Mouse (Mus musculus) C2C12 (cell line): ENCODE data around the gene Shoc2. TPM values are rescaled to one million over a fixed set of nuclear protein-coding genes. Genes with fewer than 3 reads are reported as not detected.

ENCODE experiments used
- H3K27me3 ChIP-seq: one replicate; pipeline ENCODE4 v1.6.1; 2011; ENCODE audit not compliant: control insufficient read depth, insufficient read depth, insufficient read length
- H3K36me3 ChIP-seq: one replicate; pipeline ENCODE4 v1.6.1; 2011; ENCODE audit not compliant: control insufficient read depth, insufficient read depth
- H3K4me3 ChIP-seq: one replicate; pipeline ENCODE4 v1.5.1; 2011; ENCODE audit warnings: mild to moderate bottlenecking, control low read depth; ENCODE audit not compliant: poor library complexity, insufficient read depth, severe bottlenecking
- H3K79me2 ChIP-seq: one replicate; pipeline ENCODE4 v1.6.1; 2011; ENCODE audit not compliant: control insufficient read depth, insufficient read depth
- H3K79me3 ChIP-seq: one replicate; pipeline ENCODE4 v1.6.1; 2011; ENCODE audit warnings: low read depth, control low read depth
- H3ac ChIP-seq: one replicate; pipeline ENCODE3; 2011; ENCODE audit warnings: low read depth; ENCODE audit not compliant: control insufficient read depth, insufficient read length
- CEBPB ChIP-seq: IDR thresholded peaks from one replicate; pipeline ENCODE4 v1.6.1; 2011; ENCODE audit warnings: low read depth, mild to moderate bottlenecking, control low read depth, moderate library complexity
- CTCF ChIP-seq: IDR thresholded peaks from one replicate; pipeline ENCODE4 v1.5.1; 2011; ENCODE audit not compliant: control insufficient read depth, insufficient read depth, insufficient read length
- FOSL1 ChIP-seq: IDR thresholded peaks from one replicate; pipeline ENCODE4 v1.8.0; 2011; ENCODE audit warnings: mild to moderate bottlenecking, low read length; ENCODE audit not compliant: poor library complexity, insufficient read depth, severe bottlenecking
- MAX ChIP-seq: IDR thresholded peaks from one replicate; pipeline ENCODE4 v1.6.1; 2011; ENCODE audit warnings: mild to moderate bottlenecking, control low read depth
- MYOD1 ChIP-seq: IDR thresholded peaks from one replicate; pipeline ENCODE4 v1.6.1; 2011; ENCODE audit warnings: low read depth; ENCODE audit not compliant: control insufficient read depth, insufficient read length
- MYOG ChIP-seq: IDR thresholded peaks from one replicate; pipeline ENCODE4 v1.6.1; 2011; ENCODE audit not compliant: control insufficient read depth, insufficient read length; ENCODE audit errors: extremely low read depth
- USF1 ChIP-seq: IDR thresholded peaks from one replicate; pipeline ENCODE4 v1.6.1; 2011; ENCODE audit warnings: low read depth, mild to moderate bottlenecking, control low read depth, moderate library complexity
- polyA plus RNA-seq: library from polyadenylated mRNA; unstranded; fragments of >200 nt; fragmentation: generic; extraction: Trizol; gene quantifications from one replicate; pipeline ENCODE4 v1.2.1, GENCODE M21; 2012; ENCODE audit warnings: missing spikeins

The Shoc2 gene
- polyA plus RNA-seq, 1 experiment: 9.1 TPM

GRCm38 (mm10) chr19:53969226-53969625 is 25.1 kb downstream of the Shoc2 start:
- no peaks in the 10 kb centered on the region for H3K27me3 ChIP-seq
- peaks cover 97% of the 10 kb centered on the region for H3K79me2 ChIP-seq
- H3K36me3 ChIP-seq: no peaks in the 10 kb centered on the region
- TF ChIP-seq CEBPB (no peak), MAX (no peak), USF1 (no peak)
- H3K79me3 ChIP-seq: peaks cover 51% of the 10 kb centered on the region
- no peak overlapping the region for H3K4me3 ChIP-seq
- H3ac ChIP-seq: no peak overlapping the region

- Histone ChIP-seq H3K79me3 (peaks cover 49% of the 10 kb centered on the region), H3ac (no peak overlapping the region), H3K4me3 (no peak overlapping the region), H3K27me3 (no peaks in the 10 kb centered on the region), H3K36me3 (no peaks in the 10 kb centered on the region), H3K79me2 (peaks cover 94% of the 10 kb centered on the region)
- TF ChIP-seq MYOD1 (no peak), CTCF (no peak), MAX (no peak), FOSL1 (no peak), CEBPB (no peak), USF1 (no peak), MYOG (no peak)
Measured at GRCm38 (mm10) chr19:53971938-53972337, 27.8 kb downstream of the Shoc2 start.

DNA sequence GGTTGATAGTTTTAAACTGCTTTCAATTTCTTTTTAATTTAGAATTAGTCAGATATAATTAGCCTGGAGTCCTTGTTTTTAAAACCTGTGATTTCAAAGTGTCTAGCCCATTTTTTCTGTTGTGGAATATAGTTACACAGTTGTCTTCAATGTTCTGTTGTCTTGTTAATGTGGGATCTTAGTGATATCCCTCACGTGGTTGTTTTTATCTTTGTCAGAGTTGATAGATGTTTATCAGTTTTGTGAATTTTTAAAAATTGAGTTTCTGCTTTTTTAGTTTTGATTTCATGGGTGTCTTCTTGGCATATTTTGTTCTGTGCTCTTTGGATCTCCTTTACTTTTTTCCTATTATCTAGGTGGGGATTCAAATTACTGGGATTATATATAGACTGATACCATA is 29.6 kb downstream of the Shoc2 start:
- H3K79me2 ChIP-seq: peaks cover 94% of the 10 kb centered on the region
- H3K27me3 ChIP-seq: no peaks in the 10 kb centered on the region
- H3K79me3 ChIP-seq: peaks cover 52% of the 10 kb centered on the region
- H3K4me3 ChIP-seq: no peak overlapping the region
- H3K36me3 ChIP-seq: no peaks in the 10 kb centered on the region
- H3ac ChIP-seq: no peak overlapping the region
- TF ChIP-seq CEBPB (no peak), MYOG (no peak), USF1 (no peak), MYOD1 (no peak), MAX (no peak), FOSL1 (no peak), CTCF (no peak)

DNA sequence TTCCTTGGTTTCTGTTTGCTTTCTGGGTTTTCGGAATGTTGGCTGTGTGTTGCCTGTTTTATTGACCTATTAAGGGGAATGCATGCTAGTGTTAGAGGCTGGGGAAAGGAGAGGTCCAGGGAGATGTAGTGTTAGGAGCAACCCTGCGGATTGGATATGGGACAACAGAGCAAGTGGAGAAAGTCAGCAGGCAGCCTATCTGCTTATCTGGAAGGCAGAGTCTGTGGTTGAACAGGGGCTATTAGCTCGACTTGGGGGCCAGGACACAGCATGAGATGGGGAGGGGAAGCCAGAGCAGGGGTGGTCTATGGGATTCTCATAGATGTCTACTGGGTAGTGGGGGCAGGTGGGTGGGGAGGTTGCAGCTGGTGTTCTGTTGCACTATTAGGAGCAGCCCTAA is 37.9 kb downstream of the Shoc2 start:
- peaks cover 78% of the 10 kb centered on the region for H3K79me2 ChIP-seq
- no peak for TF ChIP-seq MYOG
- TF ChIP-seq FOSL1: no peak
- TF ChIP-seq CEBPB: no peak
- no peak for TF ChIP-seq CTCF
- no peak for TF ChIP-seq MYOD1
- TF ChIP-seq USF1: no peak
- TF ChIP-seq MAX: no peak
- no peaks in the 10 kb centered on the region for H3K36me3 ChIP-seq

DNA sequence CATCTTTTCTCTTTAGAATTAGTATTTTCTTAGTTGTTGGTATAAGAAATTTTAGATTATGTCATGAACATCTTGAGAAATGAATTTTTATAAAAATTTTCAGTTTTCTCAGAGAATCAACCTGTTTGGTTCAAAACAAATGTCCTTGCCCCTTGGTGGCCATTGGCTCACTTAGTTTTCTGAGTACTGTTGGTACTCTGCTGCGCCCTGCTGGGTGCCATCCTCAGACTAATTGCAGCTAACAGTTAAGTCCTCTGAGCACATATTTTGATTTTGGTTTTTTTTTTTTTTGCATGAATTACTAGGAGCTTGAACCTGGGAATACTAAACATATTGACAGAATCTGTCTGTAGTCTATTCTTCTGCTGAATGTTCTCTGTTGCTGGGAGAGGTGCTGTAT is 39.2 kb downstream of the Shoc2 start:
- TF ChIP-seq MYOG (no peak), MAX (no peak), CTCF (no peak), FOSL1 (no peak), CEBPB (no peak), MYOD1 (no peak), USF1 (no peak)
- no peak overlapping the region for H3K4me3 ChIP-seq
- H3ac ChIP-seq: no peak overlapping the region
- H3K79me2 ChIP-seq: peaks cover 72% of the 10 kb centered on the region
- peaks cover 10% of the 10 kb centered on the region for H3K36me3 ChIP-seq
- H3K79me3 ChIP-seq: peaks cover 52% of the 10 kb centered on the region
- no peaks in the 10 kb centered on the region for H3K27me3 ChIP-seq

More for the DNA sequence above, 37.9 kb downstream of the Shoc2 start:
- Histone ChIP-seq H3ac (no peak overlapping the region), H3K79me3 (peaks cover 62% of the 10 kb centered on the region), H3K4me3 (no peak overlapping the region), H3K27me3 (no peaks in the 10 kb centered on the region)

DNA sequence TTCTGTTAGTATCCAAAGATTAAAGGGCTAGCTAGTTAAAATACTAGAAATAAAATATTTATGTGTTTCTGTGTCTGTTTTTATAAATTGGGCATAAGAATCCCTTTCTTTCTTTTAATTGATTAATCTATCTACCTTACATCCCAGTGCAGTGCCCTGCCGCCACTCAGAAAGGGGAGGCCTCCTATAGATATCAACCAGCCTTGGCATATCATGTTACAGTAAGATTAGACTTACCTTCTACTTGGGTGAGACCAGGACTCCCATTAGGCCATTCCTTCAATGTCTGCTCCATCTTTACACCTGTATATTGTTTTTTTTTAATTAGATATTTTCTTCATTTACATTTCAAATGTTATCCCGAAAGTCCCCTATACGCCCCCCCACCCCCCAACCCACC is 40.5 kb downstream of the Shoc2 start:
- Histone ChIP-seq H3K36me3 (peaks cover 10% of the 10 kb centered on the region), H3K79me2 (peaks cover 71% of the 10 kb centered on the region), H3K4me3 (no peak overlapping the region), H3ac (no peak overlapping the region), H3K79me3 (peaks cover 40% of the 10 kb centered on the region), H3K27me3 (no peaks in the 10 kb centered on the region)
- TF ChIP-seq USF1: no peak
- TF ChIP-seq FOSL1: no peak
- TF ChIP-seq MAX: no peak
- TF ChIP-seq CEBPB: no peak
- no peak for TF ChIP-seq MYOG
- TF ChIP-seq MYOD1: no peak
- no peak for TF ChIP-seq CTCF
